Mouse (Mus musculus) forebrain, embryonic 13.5 days (tissue): ENCODE data around the gene Chodl. TPM values are rescaled to one million over a fixed set of nuclear protein-coding genes. Genes with fewer than 3 reads are reported as not detected.

Experiments used
- polyA plus RNA-seq: library from polyadenylated mRNA; unstranded; fragments of >200 nt; fragmentation: Nextera tagmentation; extraction: Ambion mirVana; gene quantifications from 2 replicates; pipeline ENCODE4 v1.2.1, GENCODE M21; 2015

Gene Chodl
- polyA plus RNA-seq, 1 experiment from 2014 or later = 4.7 TPM

Other genes with a start within 250 kb of the Chodl start
- not detected in 2 replicates for gene Tmprss15, start 160.1 kb downstream of the Chodl start, polyA plus RNA-seq